Mouse (Mus musculus) effector memory CD4-positive, alpha-beta T cell, adult 5 months (primary cell): Measurements from ENCODE around the gene Mis12. TPM values are rescaled to one million over a fixed set of nuclear protein-coding genes. Genes with fewer than 3 reads are reported as not detected.

ENCODE experiments used
- polyA plus RNA-seq: library from polyadenylated mRNA; unstranded; fragments of 100-300 nt; shearing (Covaris generic); gene quantifications from one replicate; pipeline ENCODE4 v1.2.1, GENCODE M21; 2017

The Mis12 gene
- polyA plus RNA-seq, result 24.0 TPM

GRCm38 (mm10) chr11:71019201-71020068 is at the start of gene Mis12, which contains the start of gene Derl2:
TSS of gene Mis12 (plus strand) at chr11:71019611.
TSS of gene Derl2 (minus strand) at chr11:71019841.

GRCm38 (mm10) chr11:70969821-70970559 is 49.4 kb upstream of the Mis12 start, which contains the start of the genes Nup88 and Rpain:
TSS of gene Nup88 (minus strand) at chr11:70969973.
TSS of gene Rpain (plus strand) at chr11:70970213.

GRCm38 (mm10) chr11:70982557-70983228 is 36.7 kb upstream of the Mis12 start, which contains the start of gene C1qbp:
TSS of gene C1qbp (minus strand) at chr11:70983026.

GRCm38 (mm10) chr11:71004316-71004773 is 15.1 kb upstream of the Mis12 start, which contains the start of gene Dhx33:
TSS of gene Dhx33 (minus strand) at chr11:71004437.

GRCm38 (mm10) chr11:71033163-71033761 is 13.9 kb downstream of the Mis12 start, which contains the start of gene 6330403K07Rik:
TSS of gene 6330403K07Rik (minus strand) at chr11:71033513.

Other genes with a start within 250 kb of the Mis12 start
- gene Scimp, start 207.0 kb upstream of the Mis12 start, polyA plus RNA-seq, result 0.37 TPM
- gene Rabep1, start 174.8 kb upstream of the Mis12 start, polyA plus RNA-seq, result 74.0 TPM
- gene Nup88, start 49.6 kb upstream of the Mis12 start, polyA plus RNA-seq, result 93.9 TPM
- gene Rpain, start 49.4 kb upstream of the Mis12 start, polyA plus RNA-seq, result 67.0 TPM
- 85.9 TPM for gene C1qbp, start 36.6 kb upstream of the Mis12 start, polyA plus RNA-seq
- 18.3 TPM for gene Dhx33, start 15.2 kb upstream of the Mis12 start, polyA plus RNA-seq
- gene Derl2, start 230 bp downstream of the Mis12 start, polyA plus RNA-seq, result 46.5 TPM
- gene 6330403K07Rik, start 13.9 kb downstream of the Mis12 start, polyA plus RNA-seq, result 6.2 TPM
- gene Nlrp1a, start 125.1 kb downstream of the Mis12 start, polyA plus RNA-seq, result 0.10 TPM
- 1.8 TPM for gene Nlrp1b, start 211.1 kb downstream of the Mis12 start, polyA plus RNA-seq